Mouse (Mus musculus) kidney, embryonic 14.5 days (tissue): ENCODE measurements around the gene Cyp2j6. TPM values are rescaled to one million over a fixed set of nuclear protein-coding genes. Genes with fewer than 3 reads are reported as not detected.

Experiments
- ATAC-seq: fragments of 200-750 bp; cut with Nextera tagmentation; 2 replicates; pipeline ENCODE4 v1.8.0; 2017; ENCODE audit warnings: moderate number of reproducible peaks, mild to moderate bottlenecking, moderate TSS enrichment, moderate library complexity; ENCODE audit not compliant: low FRiP score, low TSS enrichment
- H3K27ac ChIP-seq: fragments of 300-500 bp; sonication (generic); 2 replicates; pipeline ENCODE4 v1.5.1; 2014; ENCODE audit warnings: low read depth, mild to moderate bottlenecking, low read length, moderate library complexity, mixed read lengths
- H3K27me3 ChIP-seq: fragments of 300-500 bp; sonication (generic); 2 replicates; pipeline ENCODE4 v1.6.1; 2014; ENCODE audit warnings: mild to moderate bottlenecking, low read length; ENCODE audit not compliant: control insufficient read depth, insufficient read depth
- H3K36me3 ChIP-seq: fragments of 300-500 bp; sonication (generic); 2 replicates; pipeline ENCODE4 v1.6.1; 2014; ENCODE audit warnings: low read length, mixed read lengths; ENCODE audit not compliant: control insufficient read depth, insufficient read depth
- H3K4me1 ChIP-seq: fragments of 300-500 bp; sonication (generic); 2 replicates; pipeline ENCODE4 v1.6.1; 2014; ENCODE audit warnings: low read length, mixed read lengths; ENCODE audit not compliant: control insufficient read depth, insufficient read depth
- H3K4me2 ChIP-seq: fragments of 300-500 bp; sonication (generic); replicated peaks from 2 replicates; pipeline ENCODE4 v1.6.1; 2014; ENCODE audit warnings: low read depth, mild to moderate bottlenecking, low read length
- H3K4me3 ChIP-seq: fragments of 300-500 bp; sonication (generic); 2 replicates; pipeline ENCODE4 v1.5.1; 2014; ENCODE audit warnings: mild to moderate bottlenecking, low read length
- H3K9ac ChIP-seq: fragments of 300-500 bp; sonication (generic); 2 replicates; pipeline ENCODE4 v1.6.1; 2014; ENCODE audit warnings: low read depth, mild to moderate bottlenecking, low read length, moderate library complexity
- H3K9me3 ChIP-seq: fragments of 300-500 bp; sonication (generic); 2 replicates; pipeline ENCODE4 v1.6.1; 2016; ENCODE audit warnings: low read length; ENCODE audit not compliant: control insufficient read depth
- WGBS: fragments of 180-500 bp; shearing (Covaris S2); extraction: QIAGEN DNeasy Blood & Tissue Kit; methylation state at CpG from one replicate; pipeline ENCODE4 v1.1.7; 2014; 5-methylcytosine and 5-hydroxymethylcytosine counted together
- polyA plus RNA-seq: library from polyadenylated mRNA; unstranded; fragments of >200 nt; fragmentation: Nextera tagmentation; extraction: Ambion mirVana; gene quantifications from 2 replicates; pipeline ENCODE4 v1.2.1, GENCODE M21; 2014

Gene Cyp2j6
- polyA plus RNA-seq, 1 experiment from 2014 or later, result 10.5 TPM

GRCm38 (mm10) chr4:96560464-96560863, 7.0 kb upstream of the Cyp2j6 start:
- 92% methylated on average over 1 of the region's 1 CpGs for WGBS
- no peak for ATAC-seq
- no peak overlapping the region for H3K9ac ChIP-seq

GRCm38 (mm10) chr4:96559781-96560180, 6.3 kb upstream of the Cyp2j6 start:
- Histone ChIP-seq H3K4me3 (no peak overlapping the region), H3K4me1 (no peaks in the 10 kb centered on the region), H3K9ac (no peak overlapping the region), H3K9me3 (no peaks in the 10 kb centered on the region), H3K4me2 (no peak overlapping the region), H3K27me3 (no peaks in the 10 kb centered on the region), H3K27ac (no peak overlapping the region), H3K36me3 (no peaks in the 10 kb centered on the region)
- ATAC-seq, result no peak
- 93% methylated on average over 1 of the region's 1 CpGs for WGBS

More at GRCm38 (mm10) chr4:96560464-96560863, 7.0 kb upstream of the Cyp2j6 start:
- H3K4me2 ChIP-seq, result no peak overlapping the region
- H3K4me3 ChIP-seq, result no peak overlapping the region
- H3K36me3 ChIP-seq, result no peaks in the 10 kb centered on the region
- H3K27me3 ChIP-seq, result no peaks in the 10 kb centered on the region
- H3K27ac ChIP-seq, result no peak overlapping the region
- H3K4me1 ChIP-seq, result no peaks in the 10 kb centered on the region
- no peaks in the 10 kb centered on the region for H3K9me3 ChIP-seq

- WGBS, result 86% methylated on average over 3 of the region's 3 CpGs
- Histone ChIP-seq H3K36me3 (no peaks in the 10 kb centered on the region), H3K4me3 (no peak overlapping the region), H3K9ac (no peak overlapping the region), H3K4me2 (no peak overlapping the region), H3K27me3 (no peaks in the 10 kb centered on the region), H3K27ac (no peak overlapping the region), H3K4me1 (no peaks in the 10 kb centered on the region), H3K9me3 (no peaks in the 10 kb centered on the region)
- ATAC-seq, result no peak
These were observed 1.8 kb downstream of the Cyp2j6 start for GRCm38 (mm10) chr4:96551619-96552018.

DNA sequence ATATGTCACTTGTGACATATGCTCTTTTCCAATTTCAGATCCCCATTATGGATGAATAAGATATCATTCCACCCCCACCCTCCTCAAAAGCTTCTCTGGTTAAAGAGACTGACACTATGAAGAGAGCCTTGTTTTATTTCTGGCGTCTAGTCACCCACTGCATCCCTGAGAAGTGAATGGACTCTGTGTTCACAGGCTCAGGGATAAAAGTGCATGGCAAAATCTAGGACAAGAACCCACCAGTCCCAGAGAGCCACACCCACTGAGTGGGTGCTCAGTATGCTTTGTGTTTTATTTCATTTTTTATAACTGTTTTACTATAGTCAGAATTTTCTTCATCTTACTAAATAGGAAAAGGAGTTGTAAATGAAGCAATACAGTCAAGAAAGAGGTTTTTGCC, 7.5 kb downstream of the Cyp2j6 start:
- Histone ChIP-seq H3K4me3 (no peak overlapping the region), H3K9ac (no peak overlapping the region), H3K9me3 (no peaks in the 10 kb centered on the region), H3K27me3 (no peaks in the 10 kb centered on the region), H3K4me2 (no peak overlapping the region), H3K4me1 (no peaks in the 10 kb centered on the region), H3K27ac (no peak overlapping the region), H3K36me3 (no peaks in the 10 kb centered on the region)
- 81% methylated on average over 1 of the region's 1 CpGs for WGBS
- no peak for ATAC-seq

DNA sequence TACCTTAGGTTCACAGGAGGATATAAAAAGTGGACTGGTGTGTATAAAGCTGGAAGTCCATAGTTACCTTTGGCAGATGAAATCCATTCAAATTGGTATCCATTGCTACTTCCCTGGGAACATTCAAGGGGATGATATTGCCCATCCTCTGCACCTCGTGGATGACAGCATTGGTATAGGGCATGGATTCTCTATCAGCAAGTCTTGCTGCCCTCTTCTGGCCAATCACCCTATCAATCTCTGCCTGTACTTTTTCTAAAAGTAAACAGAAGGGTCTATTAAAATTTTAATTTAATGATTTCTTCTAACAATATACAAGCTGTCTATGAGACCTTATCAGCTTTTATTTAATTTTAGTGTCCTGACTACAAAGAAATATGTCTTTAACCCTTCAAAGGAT, 27.7 kb downstream of the Cyp2j6 start:
- no peaks in the 10 kb centered on the region for H3K27me3 ChIP-seq
- H3K9ac ChIP-seq, result no peak overlapping the region
- H3K4me1 ChIP-seq, result no peaks in the 10 kb centered on the region
- H3K9me3 ChIP-seq, result no peaks in the 10 kb centered on the region
- H3K4me3 ChIP-seq, result no peak overlapping the region
- H3K36me3 ChIP-seq, result peaks cover 3% of the 10 kb centered on the region
- no peak overlapping the region for H3K27ac ChIP-seq
- no peak for ATAC-seq
- no peak overlapping the region for H3K4me2 ChIP-seq
- WGBS, result 14% methylated on average over 1 of the region's 1 CpGs

GRCm38 (mm10) chr4:96522256-96522655, 31.2 kb downstream of the Cyp2j6 start:
- Histone ChIP-seq H3K4me1 (no peaks in the 10 kb centered on the region), H3K27me3 (no peaks in the 10 kb centered on the region), H3K9ac (no peak overlapping the region), H3K36me3 (peaks cover 3% of the 10 kb centered on the region; the same call in 1 of the 2 replicates), H3K9me3 (no peaks in the 10 kb centered on the region), H3K4me3 (no peak overlapping the region), H3K4me2 (no peak overlapping the region), H3K27ac (no peak overlapping the region)
- WGBS, result 68% methylated on average over 2 of the region's 2 CpGs
- ATAC-seq, result no peak

DNA sequence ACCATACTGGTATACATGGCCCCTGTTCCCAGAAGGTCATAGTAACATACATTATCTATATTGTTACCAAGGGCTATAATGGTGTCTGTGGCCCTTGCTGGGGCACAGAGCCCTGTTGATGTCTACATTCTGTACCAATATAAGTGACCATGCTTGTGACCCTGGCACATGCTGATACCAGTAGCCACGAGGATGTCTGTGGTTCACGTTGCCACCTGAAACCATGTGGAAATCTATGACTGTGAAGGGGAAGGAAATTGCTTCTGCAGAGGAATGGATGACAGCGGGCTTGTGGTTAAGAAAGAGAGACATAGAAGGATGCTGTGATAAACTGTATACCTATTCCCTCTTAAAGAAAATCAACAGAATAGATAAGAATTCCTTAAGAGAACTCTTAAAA, 43.4 kb downstream of the Cyp2j6 start:
- no peaks in the 10 kb centered on the region for H3K9me3 ChIP-seq
- H3K9ac ChIP-seq, result no peak overlapping the region
- no peak overlapping the region for H3K4me3 ChIP-seq
- no peak for ATAC-seq
- no peaks in the 10 kb centered on the region for H3K36me3 ChIP-seq
- 86% methylated on average over 3 of the region's 3 CpGs for WGBS
- H3K27me3 ChIP-seq, result no peaks in the 10 kb centered on the region
- no peak overlapping the region for H3K27ac ChIP-seq
- no peaks in the 10 kb centered on the region for H3K4me1 ChIP-seq
- H3K4me2 ChIP-seq, result no peak overlapping the region

DNA sequence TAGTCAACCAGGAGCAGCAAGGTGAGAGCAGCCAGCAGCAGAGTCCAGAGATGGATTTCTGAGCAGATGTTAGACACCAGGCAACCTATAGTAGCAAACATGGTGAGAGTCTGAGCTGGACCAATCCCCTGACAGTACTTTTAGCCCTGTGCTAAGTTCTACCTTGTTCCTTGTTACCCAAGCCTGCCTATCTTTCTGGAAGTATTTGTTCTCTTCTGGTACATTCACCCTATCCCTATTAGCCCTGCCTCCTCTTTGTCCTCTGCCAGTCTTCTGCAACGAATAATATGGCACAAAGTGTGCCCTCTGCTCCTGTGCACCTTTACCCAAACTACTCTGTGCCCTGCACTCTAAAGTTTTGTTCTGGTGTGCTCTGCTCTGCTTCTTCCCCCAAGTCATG, 46.2 kb downstream of the Cyp2j6 start, which contains the start of gene Cyp2j8:
Gene Cyp2j8, minus strand, starts transcription at position 101 of the 400 bp plus-strand sequence.
- Histone ChIP-seq H3K4me2 (no peak within 1 kb of the TSS), H3K9me3 (no peaks in the 10 kb centered on the region), H3K4me3 (no peak within 1 kb of the TSS), H3K27ac (no peak within 1 kb of the TSS), H3K4me1 (no peaks in the 10 kb centered on the region), H3K9ac (no peak within 1 kb of the TSS), H3K36me3 (no peaks in the 10 kb centered on the region), H3K27me3 (no peaks in the 10 kb centered on the region)
- ATAC-seq, result no peak
- 81% methylated on average over 1 of the region's 1 CpGs for WGBS
